Mouse (Mus musculus): Measurements from ENCODE around the gene Lingo2. TPM values are rescaled to one million over a fixed set of nuclear protein-coding genes. Genes with fewer than 3 reads are reported as not detected.

Lingo2 gene
- polyA plus RNA-seq (2014; fragmentation: Nextera tagmentation; extraction: Ambion mirVana) = 0.30 and 1.3 TPM in 2 replicates

DNA sequence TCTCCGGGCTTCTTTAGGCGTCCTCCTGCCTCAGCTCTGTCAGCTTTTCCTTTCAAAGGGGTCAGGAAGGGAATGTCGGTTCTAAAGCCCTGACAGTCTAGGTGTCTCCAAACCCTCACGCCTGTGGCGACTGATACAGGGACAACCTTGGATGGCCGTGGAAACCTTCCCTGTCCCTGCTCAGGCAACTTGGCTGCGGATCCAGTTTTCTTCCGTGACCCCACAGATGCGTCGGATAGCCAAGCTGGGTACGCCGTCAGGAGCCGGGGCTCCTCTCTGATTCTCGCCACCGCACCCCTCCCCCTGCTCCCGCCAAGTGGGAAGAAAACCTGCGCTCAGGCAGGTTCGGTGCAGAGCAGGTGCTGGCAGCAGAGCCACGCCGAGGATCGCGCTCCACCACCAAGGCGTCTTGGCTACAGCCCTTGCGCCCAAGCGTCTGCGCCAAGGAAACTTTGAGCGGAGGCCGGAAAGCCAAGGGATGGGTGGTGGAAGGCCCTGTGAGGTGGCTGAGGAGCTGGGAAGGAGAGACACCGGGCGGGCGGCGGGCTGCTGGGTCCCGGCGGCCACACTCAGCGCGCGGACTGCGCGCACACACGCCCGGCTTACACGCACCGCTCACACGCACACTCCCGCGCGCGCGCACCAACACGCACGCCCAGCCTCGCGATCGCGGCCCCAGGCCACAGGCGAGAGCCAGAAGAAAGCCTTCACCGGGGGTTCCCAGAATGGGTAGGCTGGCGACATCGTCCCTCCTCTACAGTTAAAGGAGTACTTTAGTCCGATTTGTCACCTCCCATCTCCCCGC, at the start of gene Lingo2:
TSS of gene Lingo2 (minus strand) at position 598 of the 805 bp plus-strand sequence.
- H3K9me3 ChIP-seq (replicated peaks; ENCODE audit: control insufficient read depth, low read length) = no peaks in the 10 kb centered on the region
- H3K4me1 ChIP-seq (ENCODE audit: control insufficient read depth, insufficient read depth, low read length) = no peaks in the 10 kb centered on the region; the same call in 1 of the 2 replicates
- H3K9ac ChIP-seq (ENCODE audit: low read depth, low read length) = peak within 1 kb of the TSS; percentile 56; the same call in 1 of the 2 replicates
- no peak within 1 kb of the TSS for H3K27ac ChIP-seq (ENCODE audit: low read depth, low read length)
- H3K4me3 ChIP-seq (ENCODE audit: low read depth, low read length) = peak within 1 kb of the TSS; percentile 63
- no peaks in the 10 kb centered on the region for H3K36me3 ChIP-seq (ENCODE audit: control insufficient read depth, insufficient read depth, low read length)
- ATAC-seq (replicated peaks; ENCODE audit: insufficient number of reproducible peaks, low FRiP score, low TSS enrichment) = no peak
- WGBS (ENCODE audit: insufficient replicate concordance) = under 1% methylated on average over 52 of the region's 61 CpGs
- peaks cover 43% of the 10 kb centered on the region for H3K27me3 ChIP-seq (ENCODE audit: control insufficient read depth, insufficient read depth, low read length)
- peak within 1 kb of the TSS; percentile 99 for H3K4me2 ChIP-seq

GRCm38 (mm10) chr4:36973358-36973757, 21.8 kb upstream of the Lingo2 start:
- Histone ChIP-seq H3K4me2 (no peak overlapping the region), H3K27ac (ENCODE audit: low read depth, low read length) (no peak overlapping the region), H3K36me3 (ENCODE audit: control insufficient read depth, insufficient read depth, low read length) (no peaks in the 10 kb centered on the region), H3K9ac (ENCODE audit: low read depth, low read length) (no peak overlapping the region), H3K27me3 (ENCODE audit: control insufficient read depth, insufficient read depth, low read length) (no peaks in the 10 kb centered on the region), H3K9me3 (replicated peaks; ENCODE audit: control insufficient read depth, low read length) (no peaks in the 10 kb centered on the region), H3K4me1 (ENCODE audit: control insufficient read depth, insufficient read depth, low read length) (no peaks in the 10 kb centered on the region), H3K4me3 (ENCODE audit: low read depth, low read length) (no peak overlapping the region)
- WGBS (ENCODE audit: insufficient replicate concordance) = 85% methylated on average over 4 of the region's 4 CpGs
- no peak for ATAC-seq (replicated peaks; ENCODE audit: insufficient number of reproducible peaks, low FRiP score, low TSS enrichment)

DNA sequence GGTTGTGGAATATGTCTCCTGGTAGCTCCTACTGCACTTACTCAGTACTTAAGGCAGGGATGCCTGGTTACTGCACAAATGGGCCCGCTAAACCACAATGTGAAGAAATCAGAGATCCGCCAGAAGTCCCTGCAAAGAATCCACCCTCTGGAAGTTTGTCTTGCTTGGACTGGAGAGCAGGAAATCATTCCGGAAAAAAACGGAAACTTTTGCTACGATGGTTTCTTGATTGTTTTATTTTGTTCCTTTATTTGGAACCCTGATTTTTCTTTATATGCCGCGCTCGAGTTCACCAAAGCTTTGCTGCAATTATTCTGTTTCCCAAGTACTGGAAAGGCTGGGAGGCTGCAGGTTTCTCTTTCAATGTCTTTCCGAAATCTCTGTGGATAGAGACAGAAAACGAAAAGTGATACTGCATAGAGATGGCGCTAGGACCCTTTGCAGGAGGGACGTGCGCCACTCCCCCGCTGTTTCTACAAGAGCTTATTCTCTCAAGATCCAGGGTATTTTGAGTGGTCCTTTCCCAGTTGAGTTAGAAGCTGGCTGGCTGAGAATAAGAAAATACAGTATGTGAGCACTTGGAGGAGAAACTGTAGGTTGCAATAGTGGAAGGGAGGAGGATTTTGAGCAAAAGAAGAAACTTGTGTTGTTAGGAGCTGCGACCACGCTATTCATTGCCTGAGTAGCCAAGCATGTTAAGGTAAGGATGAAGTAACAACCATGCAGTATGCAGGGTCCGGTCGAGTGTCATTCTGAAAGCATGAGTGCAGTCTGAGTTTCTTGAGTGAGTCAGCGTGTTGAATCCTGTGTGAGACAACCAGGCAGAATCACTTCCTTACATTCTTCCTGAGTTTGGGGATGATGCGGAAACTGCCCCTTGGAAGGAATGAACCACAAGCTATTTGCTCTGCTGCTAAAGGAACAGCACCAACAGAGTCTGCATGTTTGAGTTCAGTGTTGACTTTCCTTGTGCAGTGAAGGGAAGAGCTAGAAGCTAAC, 1.2 kb upstream of the Lingo2 start:
- Histone ChIP-seq H3K27me3 (ENCODE audit: control insufficient read depth, insufficient read depth, low read length) (peaks cover 43% of the 10 kb centered on the region), H3K9ac (ENCODE audit: low read depth, low read length) (no peak overlapping the region), H3K4me2 (peak overlapping the region; percentile 99), H3K4me3 (ENCODE audit: low read depth, low read length) (peak overlapping the region; percentile 63), H3K9me3 (replicated peaks; ENCODE audit: control insufficient read depth, low read length) (no peaks in the 10 kb centered on the region), H3K36me3 (ENCODE audit: control insufficient read depth, insufficient read depth, low read length) (no peaks in the 10 kb centered on the region), H3K4me1 (ENCODE audit: control insufficient read depth, insufficient read depth, low read length) (no peaks in the 10 kb centered on the region; the same call in 1 of the 2 replicates), H3K27ac (ENCODE audit: low read depth, low read length) (no peak overlapping the region)
- WGBS (ENCODE audit: insufficient replicate concordance) = 8% methylated on average over 20 of the region's 20 CpGs
- no peak for ATAC-seq (replicated peaks; ENCODE audit: insufficient number of reproducible peaks, low FRiP score, low TSS enrichment)

DNA sequence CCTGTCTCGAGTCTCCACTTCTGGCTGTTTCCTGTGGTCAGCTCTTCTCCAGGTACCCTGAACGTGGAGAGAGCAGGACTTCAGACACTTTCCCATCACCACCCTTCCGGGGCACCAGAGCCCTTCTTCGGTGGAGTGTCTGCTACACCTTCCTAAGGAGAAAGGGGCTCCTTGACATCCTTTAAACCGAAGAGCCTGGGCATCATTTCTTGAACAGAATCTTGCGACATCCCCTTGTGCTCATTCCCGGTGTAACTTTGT, 338 bp upstream of the Lingo2 start:
- no peak for ATAC-seq (replicated peaks; ENCODE audit: insufficient number of reproducible peaks, low FRiP score, low TSS enrichment)
- 2% methylated on average over 7 of the region's 7 CpGs for WGBS (ENCODE audit: insufficient replicate concordance)
- peaks cover 43% of the 10 kb centered on the region for H3K27me3 ChIP-seq (ENCODE audit: control insufficient read depth, insufficient read depth, low read length)

GRCm38 (mm10) chr4:36950790-36951149, 777 bp downstream of the Lingo2 start:
- Histone ChIP-seq H3K4me1 (ENCODE audit: control insufficient read depth, insufficient read depth, low read length) (no peaks in the 10 kb centered on the region; the same call in 1 of the 2 replicates), H3K36me3 (ENCODE audit: control insufficient read depth, insufficient read depth, low read length) (no peaks in the 10 kb centered on the region), H3K4me2 (peak overlapping the region; percentile 99), H3K27ac (ENCODE audit: low read depth, low read length) (no peak overlapping the region), H3K9ac (ENCODE audit: low read depth, low read length) (no peak overlapping the region), H3K4me3 (ENCODE audit: low read depth, low read length) (peak overlapping the region; percentile 63), H3K27me3 (ENCODE audit: control insufficient read depth, insufficient read depth, low read length) (peaks cover 43% of the 10 kb centered on the region), H3K9me3 (replicated peaks; ENCODE audit: control insufficient read depth, low read length) (no peaks in the 10 kb centered on the region)
- WGBS (ENCODE audit: insufficient replicate concordance) = 0% methylated on average over 11 of the region's 11 CpGs
- ATAC-seq (replicated peaks; ENCODE audit: insufficient number of reproducible peaks, low FRiP score, low TSS enrichment) = peak; percentile 34; the same call in 1 of the 2 replicates

More for the DNA sequence above, 338 bp upstream of the Lingo2 start:
- Histone ChIP-seq H3K4me1 (ENCODE audit: control insufficient read depth, insufficient read depth, low read length) (no peaks in the 10 kb centered on the region; the same call in 1 of the 2 replicates), H3K4me2 (peak overlapping the region; percentile 99), H3K4me3 (ENCODE audit: low read depth, low read length) (peak overlapping the region; percentile 63), H3K9me3 (replicated peaks; ENCODE audit: control insufficient read depth, low read length) (no peaks in the 10 kb centered on the region), H3K27ac (ENCODE audit: low read depth, low read length) (no peak overlapping the region), H3K36me3 (ENCODE audit: control insufficient read depth, insufficient read depth, low read length) (no peaks in the 10 kb centered on the region), H3K9ac (ENCODE audit: low read depth, low read length) (0 out of 2 replicates have a peak overlapping the region, but pooled peaks have one; percentile 56)

- peaks cover 43% of the 10 kb centered on the region for H3K27me3 ChIP-seq (ENCODE audit: control insufficient read depth, insufficient read depth, low read length)
- peak overlapping the region; percentile 99 for H3K4me2 ChIP-seq
- ATAC-seq (replicated peaks; ENCODE audit: insufficient number of reproducible peaks, low FRiP score, low TSS enrichment) = peak; percentile 82
- no peaks in the 10 kb centered on the region for H3K9me3 ChIP-seq (replicated peaks; ENCODE audit: control insufficient read depth, low read length)
- WGBS (ENCODE audit: insufficient replicate concordance) = under 1% methylated on average over 29 of the region's 43 CpGs
- no peak overlapping the region for H3K9ac ChIP-seq (ENCODE audit: low read depth, low read length)
- H3K4me1 ChIP-seq (ENCODE audit: control insufficient read depth, insufficient read depth, low read length) = no peaks in the 10 kb centered on the region; the same call in 1 of the 2 replicates
- no peak overlapping the region for H3K27ac ChIP-seq (ENCODE audit: low read depth, low read length)
- H3K36me3 ChIP-seq (ENCODE audit: control insufficient read depth, insufficient read depth, low read length) = no peaks in the 10 kb centered on the region
- peak overlapping the region; percentile 63 for H3K4me3 ChIP-seq (ENCODE audit: low read depth, low read length)
Measured at GRCm38 (mm10) chr4:36950021-36950751, 1.4 kb downstream of the Lingo2 start.

DNA sequence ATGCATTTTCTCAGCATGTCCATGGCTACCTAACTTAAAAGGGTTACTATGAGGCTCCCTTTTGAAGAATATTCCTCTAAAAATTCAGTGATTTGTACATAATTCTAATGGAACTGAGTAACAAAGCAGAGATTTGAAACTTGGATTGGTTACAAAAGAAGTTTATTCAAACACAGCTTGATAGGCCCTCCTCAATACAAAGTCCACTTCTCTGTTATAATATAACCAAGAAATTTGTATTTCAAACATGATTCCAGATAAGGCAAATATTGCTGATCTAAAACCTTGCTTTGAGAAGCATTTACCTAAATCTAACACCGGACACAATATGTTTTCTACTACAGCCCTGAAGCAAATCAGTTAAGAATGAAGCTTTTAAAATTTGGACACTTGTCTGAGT, 60.7 kb downstream of the Lingo2 start:
- H3K36me3 ChIP-seq (ENCODE audit: control insufficient read depth, insufficient read depth, low read length) = no peaks in the 10 kb centered on the region
- H3K4me3 ChIP-seq (ENCODE audit: low read depth, low read length) = no peak overlapping the region
- H3K9me3 ChIP-seq (replicated peaks; ENCODE audit: control insufficient read depth, low read length) = no peaks in the 10 kb centered on the region
- ATAC-seq (replicated peaks; ENCODE audit: insufficient number of reproducible peaks, low FRiP score, low TSS enrichment) = no peak
- no peak overlapping the region for H3K4me2 ChIP-seq
- H3K27ac ChIP-seq (ENCODE audit: low read depth, low read length) = no peak overlapping the region
- H3K9ac ChIP-seq (ENCODE audit: low read depth, low read length) = no peak overlapping the region
- no peaks in the 10 kb centered on the region for H3K27me3 ChIP-seq (ENCODE audit: control insufficient read depth, insufficient read depth, low read length)
- no peaks in the 10 kb centered on the region for H3K4me1 ChIP-seq (ENCODE audit: control insufficient read depth, insufficient read depth, low read length)
- WGBS (ENCODE audit: insufficient replicate concordance) = 77% methylated on average over 1 of the region's 1 CpGs

- H3K4me2 ChIP-seq = no peak overlapping the region
- H3K27me3 ChIP-seq (ENCODE audit: control insufficient read depth, insufficient read depth, low read length) = no peaks in the 10 kb centered on the region
- H3K4me1 ChIP-seq (ENCODE audit: control insufficient read depth, insufficient read depth, low read length) = no peaks in the 10 kb centered on the region
- WGBS (ENCODE audit: insufficient replicate concordance) = 74% methylated on average over 3 of the region's 3 CpGs
- H3K9me3 ChIP-seq (replicated peaks; ENCODE audit: control insufficient read depth, low read length) = no peaks in the 10 kb centered on the region
- H3K27ac ChIP-seq (ENCODE audit: low read depth, low read length) = no peak overlapping the region
- H3K4me3 ChIP-seq (ENCODE audit: low read depth, low read length) = no peak overlapping the region
- H3K36me3 ChIP-seq (ENCODE audit: control insufficient read depth, insufficient read depth, low read length) = no peaks in the 10 kb centered on the region
- no peak overlapping the region for H3K9ac ChIP-seq (ENCODE audit: low read depth, low read length)
- ATAC-seq (replicated peaks; ENCODE audit: insufficient number of reproducible peaks, low FRiP score, low TSS enrichment) = no peak
Measured at GRCm38 (mm10) chr4:36890365-36890764, 61.2 kb downstream of the Lingo2 start.
